Mouse (Mus musculus): ENCODE measurements around the gene Ptprm. TPM values are rescaled to one million over a fixed set of nuclear protein-coding genes. Genes with fewer than 3 reads are reported as not detected.

The Ptprm gene
- polyA plus RNA-seq, 1 experiment from 2014 or later = 12.4 TPM

- no peak for ATAC-seq (ENCODE audit: insufficient read depth, low FRiP score, low read depth)
- H3K4me2 ChIP-seq = no peak overlapping the region
- no peak overlapping the region for H3K9ac ChIP-seq
- 67% methylated on average over 1 of the region's 1 CpGs for WGBS
- no peaks in the 10 kb centered on the region for H3K4me1 ChIP-seq
- no peaks in the 10 kb centered on the region for H3K36me3 ChIP-seq
- H3K4me3 ChIP-seq (replicated peaks) = no peak overlapping the region
- no peak overlapping the region for H3K27ac ChIP-seq
- no peaks in the 10 kb centered on the region for H3K27me3 ChIP-seq (replicated peaks)
- H3K9me3 ChIP-seq = no peaks in the 10 kb centered on the region
Measured at GRCm38 (mm10) chr17:67079570-67079969, 274.7 kb downstream of the Ptprm start.

- ATAC-seq (ENCODE audit: insufficient read depth, low FRiP score, low read depth) = no peak
- Histone ChIP-seq H3K4me1 (no peaks in the 10 kb centered on the region), H3K4me3 (replicated peaks) (no peak overlapping the region), H3K4me2 (no peak overlapping the region), H3K27me3 (replicated peaks) (no peaks in the 10 kb centered on the region), H3K36me3 (no peaks in the 10 kb centered on the region), H3K9ac (no peak overlapping the region), H3K27ac (no peak overlapping the region), H3K9me3 (no peaks in the 10 kb centered on the region)
- WGBS = 59% methylated on average over 4 of the region's 4 CpGs
Measured at GRCm38 (mm10) chr17:67073580-67073979, 280.7 kb downstream of the Ptprm start.

GRCm38 (mm10) chr17:67073139-67073538 lies 281.1 kb downstream of the Ptprm start:
- Histone ChIP-seq H3K4me2 (no peak overlapping the region), H3K4me1 (no peaks in the 10 kb centered on the region), H3K27ac (no peak overlapping the region), H3K9ac (no peak overlapping the region), H3K4me3 (replicated peaks) (no peak overlapping the region), H3K27me3 (replicated peaks) (no peaks in the 10 kb centered on the region), H3K9me3 (no peaks in the 10 kb centered on the region), H3K36me3 (no peaks in the 10 kb centered on the region)
- no peak for ATAC-seq (ENCODE audit: insufficient read depth, low FRiP score, low read depth)
- 71% methylated on average over 6 of the region's 6 CpGs for WGBS

GRCm38 (mm10) chr17:67071231-67072009 lies 282.8 kb downstream of the Ptprm start:
- H3K4me1 ChIP-seq = no peaks in the 10 kb centered on the region
- H3K4me3 ChIP-seq (replicated peaks) = no peak overlapping the region
- H3K27me3 ChIP-seq (replicated peaks) = no peaks in the 10 kb centered on the region
- H3K9ac ChIP-seq = no peak overlapping the region
- no peaks in the 10 kb centered on the region for H3K9me3 ChIP-seq
- H3K36me3 ChIP-seq = no peaks in the 10 kb centered on the region
- no peak overlapping the region for H3K27ac ChIP-seq
- no peak for ATAC-seq (ENCODE audit: insufficient read depth, low FRiP score, low read depth)
- 86% methylated on average over 7 of the region's 7 CpGs for whole genome bisulfite sequencing
- H3K4me2 ChIP-seq = no peak overlapping the region

- no peak overlapping the region for H3K27ac ChIP-seq
- H3K9ac ChIP-seq = no peak overlapping the region
- H3K27me3 ChIP-seq (replicated peaks) = no peaks in the 10 kb centered on the region
- H3K4me3 ChIP-seq (replicated peaks) = no peak overlapping the region
- ATAC-seq (ENCODE audit: insufficient read depth, low FRiP score, low read depth) = no peak
- no peak overlapping the region for H3K4me2 ChIP-seq
- no peaks in the 10 kb centered on the region for H3K4me1 ChIP-seq
- WGBS = 74% methylated on average over 5 of the region's 5 CpGs
- H3K9me3 ChIP-seq = no peaks in the 10 kb centered on the region
- no peaks in the 10 kb centered on the region for H3K36me3 ChIP-seq
Measured at GRCm38 (mm10) chr17:67063611-67064010, 290.6 kb downstream of the Ptprm start.

- Histone ChIP-seq H3K4me3 (replicated peaks) (no peak overlapping the region), H3K9me3 (no peaks in the 10 kb centered on the region), H3K27ac (no peak overlapping the region), H3K27me3 (replicated peaks) (no peaks in the 10 kb centered on the region), H3K36me3 (no peaks in the 10 kb centered on the region), H3K4me1 (no peaks in the 10 kb centered on the region), H3K9ac (no peak overlapping the region), H3K4me2 (no peak overlapping the region)
- 87% methylated on average over 6 of the region's 6 CpGs for WGBS
- ATAC-seq (ENCODE audit: insufficient read depth, low FRiP score, low read depth) = no peak
Measured at GRCm38 (mm10) chr17:67055681-67056080, 298.6 kb downstream of the Ptprm start.

GRCm38 (mm10) chr17:67054202-67054601 lies 300.1 kb downstream of the Ptprm start:
- H3K36me3 ChIP-seq = no peaks in the 10 kb centered on the region
- 91% methylated on average over 10 of the region's 10 CpGs for WGBS
- ATAC-seq (ENCODE audit: insufficient read depth, low FRiP score, low read depth) = no peak

GRCm38 (mm10) chr17:67052624-67053314 lies 301.5 kb downstream of the Ptprm start:
- Histone ChIP-seq H3K27me3 (replicated peaks) (no peaks in the 10 kb centered on the region), H3K4me1 (no peaks in the 10 kb centered on the region), H3K4me2 (no peak overlapping the region), H3K9me3 (no peaks in the 10 kb centered on the region), H3K27ac (no peak overlapping the region), H3K36me3 (no peaks in the 10 kb centered on the region), H3K9ac (no peak overlapping the region), H3K4me3 (replicated peaks) (no peak overlapping the region)
- 69% methylated on average over 11 of the region's 11 CpGs for WGBS
- no peak for ATAC-seq (ENCODE audit: insufficient read depth, low FRiP score, low read depth)

More at GRCm38 (mm10) chr17:67054202-67054601, 300.1 kb downstream of the Ptprm start:
- Histone ChIP-seq H3K4me1 (no peaks in the 10 kb centered on the region), H3K27me3 (replicated peaks) (no peaks in the 10 kb centered on the region), H3K4me2 (no peak overlapping the region), H3K9me3 (no peaks in the 10 kb centered on the region), H3K4me3 (replicated peaks) (no peak overlapping the region), H3K27ac (no peak overlapping the region), H3K9ac (no peak overlapping the region)

- Histone ChIP-seq H3K27ac (no peak overlapping the region), H3K4me2 (no peak overlapping the region), H3K4me3 (replicated peaks) (no peak overlapping the region), H3K27me3 (replicated peaks) (no peaks in the 10 kb centered on the region), H3K9ac (no peak overlapping the region), H3K4me1 (no peaks in the 10 kb centered on the region), H3K36me3 (no peaks in the 10 kb centered on the region), H3K9me3 (no peaks in the 10 kb centered on the region)
- 73% methylated on average over 4 of the region's 4 CpGs for WGBS
- no peak for ATAC-seq (ENCODE audit: insufficient read depth, low FRiP score, low read depth)
Measured at GRCm38 (mm10) chr17:67047697-67048096, 306.6 kb downstream of the Ptprm start.

GRCm38 (mm10) chr17:67038558-67038957 lies 315.7 kb downstream of the Ptprm start:
- no peaks in the 10 kb centered on the region for H3K27me3 ChIP-seq (replicated peaks)
- H3K9me3 ChIP-seq = no peaks in the 10 kb centered on the region
- H3K4me2 ChIP-seq = no peak overlapping the region
- H3K9ac ChIP-seq = no peak overlapping the region
- H3K4me1 ChIP-seq = no peaks in the 10 kb centered on the region
- no peak overlapping the region for H3K4me3 ChIP-seq (replicated peaks)
- no peak overlapping the region for H3K27ac ChIP-seq
- H3K36me3 ChIP-seq = no peaks in the 10 kb centered on the region
- WGBS = 71% methylated on average over 6 of the region's 6 CpGs
- no peak for ATAC-seq (ENCODE audit: insufficient read depth, low FRiP score, low read depth)

GRCm38 (mm10) chr17:67033547-67033946 lies 320.7 kb downstream of the Ptprm start:
- WGBS = 81% methylated on average over 3 of the region's 3 CpGs
- no peak for ATAC-seq (ENCODE audit: insufficient read depth, low FRiP score, low read depth)

GRCm38 (mm10) chr17:67032021-67032420 lies 322.2 kb downstream of the Ptprm start:
- Histone ChIP-seq H3K9ac (no peak overlapping the region), H3K4me3 (replicated peaks) (no peak overlapping the region), H3K9me3 (no peaks in the 10 kb centered on the region), H3K27ac (no peak overlapping the region), H3K4me1 (no peaks in the 10 kb centered on the region), H3K27me3 (replicated peaks) (no peaks in the 10 kb centered on the region), H3K4me2 (no peak overlapping the region), H3K36me3 (no peaks in the 10 kb centered on the region)
- no peak for ATAC-seq (ENCODE audit: insufficient read depth, low FRiP score, low read depth)
- WGBS = 64% methylated on average over 6 of the region's 6 CpGs

More at GRCm38 (mm10) chr17:67033547-67033946, 320.7 kb downstream of the Ptprm start:
- Histone ChIP-seq H3K27ac (no peak overlapping the region), H3K9ac (no peak overlapping the region), H3K36me3 (no peaks in the 10 kb centered on the region), H3K4me2 (no peak overlapping the region), H3K4me1 (no peaks in the 10 kb centered on the region), H3K27me3 (replicated peaks) (no peaks in the 10 kb centered on the region), H3K9me3 (no peaks in the 10 kb centered on the region), H3K4me3 (replicated peaks) (no peak overlapping the region)

All from stomach, embryonic 15.5 days (tissue).